In the genomic region with DNA sequence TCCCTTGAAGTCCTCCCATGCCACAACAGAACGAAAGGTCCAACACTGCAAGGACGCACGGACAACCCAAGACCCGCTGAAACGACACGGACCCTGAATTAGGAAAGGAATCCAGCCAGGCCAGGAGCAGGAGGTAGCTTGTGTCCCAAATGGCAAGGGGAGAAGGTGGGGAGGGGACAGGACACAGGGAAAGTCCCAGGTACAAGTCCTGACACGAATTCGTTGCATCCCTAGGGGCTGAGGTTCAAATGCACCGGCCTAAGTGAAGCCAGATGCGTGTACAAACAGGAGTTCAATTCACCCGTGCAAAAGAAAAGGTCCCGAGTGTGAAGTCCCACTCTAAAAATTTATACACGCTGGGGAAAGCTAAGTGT, we compare ENCODE assay signal across 8 mouse cellular contexts. TPM values are rescaled to one million over a fixed set of nuclear protein-coding genes. Genes with fewer than 3 reads are reported as not detected.
DNase-seq lines count a peak whose midpoint lies in the region; ATAC-seq lines count a peak whose summit lies in the region.

No protein-coding gene starts in this region.

- intact Hi-C loops in gastrocnemius, postnatal 36 days (cut with DNase I), result no loop called here

- H3K9me3 ChIP-seq in kidney, embryonic 14.5 days (ENCODE audit: control insufficient read depth, low read length), result no peaks in the 10 kb centered on the region
- no peaks in the 10 kb centered on the region for H3K9me3 ChIP-seq in hindbrain, embryonic 12.5 days (replicated peaks)
- no peaks in the 10 kb centered on the region for H3K9me3 ChIP-seq in midbrain, embryonic 14.5 days (ENCODE audit: control insufficient read depth, low read length)

- H3K27ac ChIP-seq in kidney, embryonic 14.5 days (ENCODE audit: low read depth, low read length), result peak overlapping the region; percentile 3; the same call in 1 of the 2 replicates
- H3K27ac ChIP-seq in brown adipose tissue, adult 24 weeks (replicated peaks; ENCODE audit: low read depth, low read length), result no peak overlapping the region
- H3K27ac ChIP-seq in hindbrain, embryonic 12.5 days, result peak overlapping the region; percentile 100
- H3K27ac ChIP-seq in midbrain, embryonic 14.5 days (replicated peaks; ENCODE audit: low read depth, low read length), result peak overlapping the region; percentile 97

- no peak for ATAC-seq in kidney, embryonic 14.5 days (ENCODE audit: low FRiP score, low TSS enrichment)
- no peak for ATAC-seq in hindbrain, embryonic 12.5 days (ENCODE audit: low FRiP score)
- no peak for ATAC-seq in midbrain, embryonic 14.5 days (ENCODE audit: low FRiP score, low TSS enrichment)
- no peak for ATAC-seq in inflammation-experienced regulatory T-cells, adult 6 months

- no peak for DNase-seq in kidney, postnatal 10 days
- DNase-seq in midbrain, embryonic 14.5 days, result peak; percentile 15
- DNase-seq in kidney, adult 18-20 months, result no peak
- DNase-seq in gastrocnemius, postnatal 36 days, result no peak

- peak overlapping the region; percentile 88 for H3K9ac ChIP-seq in kidney, embryonic 14.5 days (ENCODE audit: low read depth, low read length)
- peak overlapping the region; percentile 97 for H3K9ac ChIP-seq in hindbrain, embryonic 12.5 days
- H3K9ac ChIP-seq in midbrain, embryonic 14.5 days (replicated peaks; ENCODE audit: low read length), result peak overlapping the region; percentile 87

- H3K4me3 ChIP-seq in kidney, embryonic 14.5 days (ENCODE audit: low read length), result peak overlapping the region; percentile 93
- peak overlapping the region; percentile 96 for H3K4me3 ChIP-seq in brown adipose tissue, adult 24 weeks (ENCODE audit: insufficient read depth, low read depth, low read length)
- H3K4me3 ChIP-seq in hindbrain, embryonic 12.5 days, result peak overlapping the region; percentile 93
- peak overlapping the region; percentile 76 for H3K4me3 ChIP-seq in midbrain, embryonic 14.5 days (replicated peaks; ENCODE audit: low read depth, low read length)

- H3K36me3 ChIP-seq in kidney, embryonic 14.5 days (ENCODE audit: control insufficient read depth, insufficient read depth, low read length), result peaks cover 42% of the 10 kb centered on the region
- H3K36me3 ChIP-seq in hindbrain, embryonic 12.5 days, result peaks cover 38% of the 10 kb centered on the region
- H3K36me3 ChIP-seq in midbrain, embryonic 14.5 days (ENCODE audit: control insufficient read depth, insufficient read depth, low read length), result peaks cover 38% of the 10 kb centered on the region

- peak overlapping the region; percentile 95 for H3K4me2 ChIP-seq in kidney, embryonic 14.5 days (replicated peaks; ENCODE audit: low read depth, low read length)
- H3K4me2 ChIP-seq in hindbrain, embryonic 12.5 days (replicated peaks), result peak overlapping the region; percentile 98
- H3K4me2 ChIP-seq in midbrain, embryonic 14.5 days (ENCODE audit: low read length), result peak overlapping the region; percentile 97

- H3K27me3 ChIP-seq in kidney, embryonic 14.5 days (ENCODE audit: control insufficient read depth, insufficient read depth, low read length), result no peaks in the 10 kb centered on the region
- H3K27me3 ChIP-seq in hindbrain, embryonic 12.5 days, result no peaks in the 10 kb centered on the region
- H3K27me3 ChIP-seq in midbrain, embryonic 14.5 days (ENCODE audit: control insufficient read depth, insufficient read depth, low read length), result no peaks in the 10 kb centered on the region

- H3K4me1 ChIP-seq in kidney, embryonic 14.5 days (ENCODE audit: control insufficient read depth, insufficient read depth, low read length), result peaks cover 4% of the 10 kb centered on the region; the same call in 1 of the 2 replicates
- peaks cover 5% of the 10 kb centered on the region for H3K4me1 ChIP-seq in brown adipose tissue, adult 24 weeks (ENCODE audit: control insufficient read depth, insufficient read depth, insufficient read length, low read length)
- H3K4me1 ChIP-seq in hindbrain, embryonic 12.5 days, result peaks cover 28% of the 10 kb centered on the region
- peaks cover 9% of the 10 kb centered on the region; the same call in 1 of the 2 replicates for H3K4me1 ChIP-seq in midbrain, embryonic 14.5 days (ENCODE audit: control insufficient read depth, insufficient read depth, low read length)

- WGBS in kidney, embryonic 14.5 days, result 2% methylated on average over 13 of the region's 13 CpGs
- WGBS in hindbrain, embryonic 12.5 days, result 2% methylated on average over 13 of the region's 13 CpGs
- WGBS in midbrain, embryonic 14.5 days, result 1% methylated on average over 13 of the region's 13 CpGs

RNA-seq across cellular contexts. Expression of gene Prr12, which starts 1.1 kb away (rescaled TPM):
- polyA plus RNA-seq in kidney, embryonic 14.5 days (2014; fragmentation: Nextera tagmentation; extraction: Ambion mirVana), result 16.3 and 18.9 TPM in 2 replicates
- 4.8 and 5.4 TPM in 2 replicates for polyA plus RNA-seq in brown adipose tissue, adult 24 weeks (2012; ENCODE audit: insufficient read depth, insufficient read length, missing spikeins)
- polyA plus RNA-seq in hindbrain, embryonic 12.5 days (2016; fragmentation: Nextera tagmentation; extraction: Ambion mirVana), result 10.9 and 14.0 TPM in 2 replicates
- 19.5 and 21.4 TPM in 2 replicates for polyA plus RNA-seq in midbrain, embryonic 14.5 days (2014; fragmentation: Nextera tagmentation; extraction: Ambion mirVana)
- polyA plus RNA-seq in inflammation-experienced regulatory T-cells, adult 6 months (2017; shearing (Covaris generic)), result 10 to 100 TPM in 1 of 3 experiments, 1 to 10 TPM in 2; 5.0 to 12.9 (median 9.8) TPM
- 10 to 100 TPM; 11.3 to 14.1 TPM for total RNA-seq in gastrocnemius, postnatal 36 days (2021)

RNA-seq across cellular contexts. Expression of gene Nosip, which starts 10.6 kb away (rescaled TPM):
- polyA plus RNA-seq in kidney, embryonic 14.5 days (2014; fragmentation: Nextera tagmentation; extraction: Ambion mirVana), result 65.3 and 75.0 TPM in 2 replicates
- polyA plus RNA-seq in brown adipose tissue, adult 24 weeks (2012; ENCODE audit: insufficient read depth, insufficient read length, missing spikeins), result 24.3 and 26.8 TPM in 2 replicates
- 55.9 and 60.0 TPM in 2 replicates for polyA plus RNA-seq in hindbrain, embryonic 12.5 days (2016; fragmentation: Nextera tagmentation; extraction: Ambion mirVana)
- 55.3 and 65.9 TPM in 2 replicates for polyA plus RNA-seq in midbrain, embryonic 14.5 days (2014; fragmentation: Nextera tagmentation; extraction: Ambion mirVana)
- 100 to 1,000 TPM; 129 to 164 (median 158) TPM for polyA plus RNA-seq in inflammation-experienced regulatory T-cells, adult 6 months (2017; shearing (Covaris generic))
- 10 to 100 TPM; 29.0 to 30.8 TPM for total RNA-seq in gastrocnemius, postnatal 36 days (2021)

RNA-seq across cellular contexts. Expression of gene Prrg2, which starts 10.9 kb away (rescaled TPM):
- polyA plus RNA-seq in kidney, embryonic 14.5 days (2014; fragmentation: Nextera tagmentation; extraction: Ambion mirVana), result 27.0 and 27.3 TPM in 2 replicates
- polyA plus RNA-seq in brown adipose tissue, adult 24 weeks (2012; ENCODE audit: insufficient read depth, insufficient read length, missing spikeins), result 17.2 and 33.8 TPM in 2 replicates
- 17.8 and 18.0 TPM in 2 replicates for polyA plus RNA-seq in hindbrain, embryonic 12.5 days (2016; fragmentation: Nextera tagmentation; extraction: Ambion mirVana)
- polyA plus RNA-seq in midbrain, embryonic 14.5 days (2014; fragmentation: Nextera tagmentation; extraction: Ambion mirVana), result 10.1 and 12.2 TPM in 2 replicates
- 1 to 10 TPM; 2.0 to 2.3 (median 2.1) TPM for polyA plus RNA-seq in inflammation-experienced regulatory T-cells, adult 6 months (2017; shearing (Covaris generic))
- total RNA-seq in gastrocnemius, postnatal 36 days (2021), result 1 to 10 TPM; 8.0 to 8.8 TPM

RNA-seq across cellular contexts. Expression of gene Rras, which starts 33.8 kb away (rescaled TPM):
- polyA plus RNA-seq in kidney, embryonic 14.5 days (2014; fragmentation: Nextera tagmentation; extraction: Ambion mirVana), result 31.8 and 35.2 TPM in 2 replicates
- 76.5 and 82.6 TPM in 2 replicates for polyA plus RNA-seq in brown adipose tissue, adult 24 weeks (2012; ENCODE audit: insufficient read depth, insufficient read length, missing spikeins)
- polyA plus RNA-seq in hindbrain, embryonic 12.5 days (2016; fragmentation: Nextera tagmentation; extraction: Ambion mirVana), result 22.6 and 23.2 TPM in 2 replicates
- 9.7 and 13.2 TPM in 2 replicates for polyA plus RNA-seq in midbrain, embryonic 14.5 days (2014; fragmentation: Nextera tagmentation; extraction: Ambion mirVana)
- 1 to 10 TPM; 3.2 to 6.5 (median 5.1) TPM for polyA plus RNA-seq in inflammation-experienced regulatory T-cells, adult 6 months (2017; shearing (Covaris generic))
- 10 to 100 TPM; 20.6 to 21.8 TPM for total RNA-seq in gastrocnemius, postnatal 36 days (2021)

RNA-seq across cellular contexts. Expression of gene Scaf1, which starts 35.4 kb away (rescaled TPM):
- polyA plus RNA-seq in kidney, embryonic 14.5 days (2014; fragmentation: Nextera tagmentation; extraction: Ambion mirVana), result 46.5 and 54.0 TPM in 2 replicates
- polyA plus RNA-seq in brown adipose tissue, adult 24 weeks (2012; ENCODE audit: insufficient read depth, insufficient read length, missing spikeins), result 26.3 and 27.5 TPM in 2 replicates
- 50.6 and 52.4 TPM in 2 replicates for polyA plus RNA-seq in hindbrain, embryonic 12.5 days (2016; fragmentation: Nextera tagmentation; extraction: Ambion mirVana)
- 60.6 and 61.2 TPM in 2 replicates for polyA plus RNA-seq in midbrain, embryonic 14.5 days (2014; fragmentation: Nextera tagmentation; extraction: Ambion mirVana)
- polyA plus RNA-seq in inflammation-experienced regulatory T-cells, adult 6 months (2017; shearing (Covaris generic)), result 1 to 10 TPM; 7.4 to 8.9 (median 8.7) TPM
- 10 to 100 TPM; 36.9 to 40.2 TPM for total RNA-seq in gastrocnemius, postnatal 36 days (2021)
